Mouse (Mus musculus) c-Kit-positive CD71-negative TER-119-negative erythroid progenitor cells, embryonic 14.5 days (primary cell): ENCODE data around the gene Tas2r113.
"Not testable (repeated sequence)": the region's sequence is repeated elsewhere in the genome, so short reads cannot be mapped to it uniquely, and the experiment has no call there.

Experiments used
- DNase-seq: peaks from one replicate; pipeline ENCODE4 v3.0.0-alpha.2; 2013; ENCODE audit warnings: low read depth

Tas2r113 gene

DNA sequence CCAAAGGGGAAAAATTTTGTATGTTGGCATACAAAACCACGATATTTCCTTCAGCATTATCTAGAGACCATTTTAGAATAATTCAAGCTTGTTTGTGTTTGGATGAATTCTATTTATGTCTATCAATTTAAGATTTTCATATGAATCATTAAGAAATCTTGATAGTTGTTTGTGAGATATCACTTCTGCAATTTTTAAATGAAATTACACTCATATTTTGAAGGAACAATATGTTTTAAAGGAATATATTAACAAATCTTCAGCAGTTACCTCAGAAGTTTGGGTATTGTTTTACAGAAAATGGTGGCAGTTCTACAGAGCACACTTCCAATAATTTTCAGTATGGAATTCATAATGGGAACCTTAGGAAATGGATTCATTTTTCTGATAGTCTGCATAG lies at the start of gene Tas2r113:
Gene Tas2r113 (plus strand): TSS at position 301 of the 400 bp plus-strand sequence.
- DNase-seq: no peak

DNA sequence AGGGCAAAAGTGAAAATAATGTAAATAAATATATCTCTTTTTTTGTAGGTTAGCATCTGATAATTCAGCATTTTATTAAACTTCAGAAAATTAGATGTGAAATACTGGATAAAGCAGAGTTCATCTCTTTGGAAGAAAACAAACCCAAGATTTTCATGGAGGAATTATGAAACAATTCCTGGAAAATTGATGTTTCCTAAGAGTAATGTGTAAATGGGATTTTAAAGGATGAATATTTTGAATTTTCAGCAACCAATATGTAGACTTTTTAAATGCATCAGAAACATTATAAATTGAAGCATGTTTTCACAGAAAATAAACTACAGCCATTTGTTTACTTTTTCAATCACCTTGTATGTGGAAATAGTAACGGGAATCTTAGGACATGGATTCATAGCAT lies 46.0 kb upstream of the Tas2r113 start, which contains the start of gene Tas2r123:
Gene Tas2r123 (plus strand): TSS at position 301 of the 400 bp plus-strand sequence.
- no peak for DNase-seq

GRCm38 (mm10) chr6:132855138-132855537 lies 37.7 kb upstream of the Tas2r113 start, which contains the start of gene Tas2r116:
Tas2r116 (plus strand) TSS chr6:132855438.
- DNase-seq: no peak

- no peak for DNase-seq
Measured at GRCm38 (mm10) chr6:132867708-132868107, 25.1 kb upstream of the Tas2r113 start, which contains the start of gene Tas2r110. Tas2r110 (plus strand) TSS chr6:132868008.

DNA sequence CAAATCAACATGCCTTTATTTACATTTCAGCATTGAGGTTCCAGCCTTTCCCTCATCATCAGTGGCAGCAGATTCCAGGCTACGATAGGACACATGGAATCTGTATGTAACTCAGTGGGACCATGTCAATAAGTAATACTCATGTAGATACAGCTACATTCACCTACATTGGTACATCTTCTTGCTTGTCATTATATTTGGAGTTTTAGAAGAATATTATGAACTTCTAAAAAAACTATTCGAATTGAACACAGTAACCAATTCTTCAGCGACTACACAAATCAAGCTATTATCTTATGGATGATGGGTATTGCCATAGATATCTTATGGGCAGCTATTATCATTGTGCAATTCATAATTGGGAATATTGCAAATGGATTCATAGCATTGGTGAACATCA lies 16.5 kb downstream of the Tas2r113 start, which contains the start of gene Tas2r125:
Gene Tas2r125 (plus strand): TSS at position 301 of the 400 bp plus-strand sequence.
- no peak for DNase-seq

GRCm38 (mm10) chr6:132941376-132941775 lies 48.6 kb downstream of the Tas2r113 start:
- not testable (repeated sequence) for DNase-seq
